Mouse (Mus musculus) hindbrain, embryonic 11.5 days (tissue): ENCODE results near the gene Acad10. TPM values are rescaled to one million over a fixed set of nuclear protein-coding genes. Genes with fewer than 3 reads are reported as not detected.
"Not testable (repeated sequence)": the region's sequence is repeated elsewhere in the genome, so short reads cannot be mapped to it uniquely, and the experiment has no call there.

Experiments used
- ATAC-seq: fragments of 200-750 bp; cut with Nextera tagmentation; 2 replicates; pipeline ENCODE4 v1.8.0; 2017; ENCODE audit warnings: mild to moderate bottlenecking, moderate TSS enrichment, moderate library complexity; ENCODE audit not compliant: low FRiP score
- DNase-seq: peaks from one replicate; pipeline ENCODE4 v3.0.0-alpha.2; 2015; ENCODE audit warnings: low spot score
- H3K27ac ChIP-seq: fragments of 300-500 bp; sonication (generic); 2 replicates; pipeline ENCODE4 v1.5.1; 2014; ENCODE audit warnings: mild to moderate bottlenecking, low read depth, low read length
- H3K27me3 ChIP-seq: fragments of 300-500 bp; sonication (generic); 2 replicates; pipeline ENCODE4 v1.6.1; 2014; ENCODE audit warnings: mild to moderate bottlenecking, low read length, moderate library complexity, mixed read lengths; ENCODE audit not compliant: control insufficient read depth, insufficient read depth
- H3K36me3 ChIP-seq: fragments of 300-500 bp; sonication (generic); 2 replicates; pipeline ENCODE4 v1.6.1; 2014; ENCODE audit warnings: mild to moderate bottlenecking, low read length, moderate library complexity, mixed read lengths; ENCODE audit not compliant: control insufficient read depth, insufficient read depth
- H3K4me1 ChIP-seq: fragments of 300-500 bp; sonication (generic); replicated peaks from 2 replicates; pipeline ENCODE4 v1.6.1; 2014; ENCODE audit warnings: low read length, mixed read lengths; ENCODE audit not compliant: control insufficient read depth, insufficient read depth
- H3K4me2 ChIP-seq: fragments of 300-500 bp; sonication (generic); replicated peaks from 2 replicates; pipeline ENCODE4 v1.6.1; 2014; ENCODE audit warnings: mild to moderate bottlenecking, low read depth, low read length
- H3K4me3 ChIP-seq: fragments of 300-500 bp; sonication (generic); 2 replicates; pipeline ENCODE4 v1.5.1; 2014; ENCODE audit warnings: low read depth, low read length
- H3K9ac ChIP-seq: fragments of 300-500 bp; sonication (generic); 2 replicates; pipeline ENCODE4 v1.6.1; 2014; ENCODE audit warnings: low read depth, low read length
- H3K9me3 ChIP-seq: fragments of 300-500 bp; sonication (generic); 2 replicates; pipeline ENCODE4 v1.6.1; 2016; ENCODE audit warnings: low read length; ENCODE audit not compliant: control insufficient read depth
- WGBS: fragments of 180-500 bp; shearing (Covaris S2); extraction: QIAGEN DNeasy Blood & Tissue Kit; methylation state at CpG from one replicate; pipeline ENCODE4 v1.1.7; 2014; 5-methylcytosine and 5-hydroxymethylcytosine counted together
- polyA plus RNA-seq: library from polyadenylated mRNA; unstranded; fragments of >200 nt; fragmentation: Nextera tagmentation; extraction: Ambion mirVana; gene quantifications from 2 replicates; pipeline ENCODE4 v1.2.1, GENCODE M21; 2014

Gene Acad10
- polyA plus RNA-seq, 1 experiment from 2014 or later = 2.1 TPM

DNA sequence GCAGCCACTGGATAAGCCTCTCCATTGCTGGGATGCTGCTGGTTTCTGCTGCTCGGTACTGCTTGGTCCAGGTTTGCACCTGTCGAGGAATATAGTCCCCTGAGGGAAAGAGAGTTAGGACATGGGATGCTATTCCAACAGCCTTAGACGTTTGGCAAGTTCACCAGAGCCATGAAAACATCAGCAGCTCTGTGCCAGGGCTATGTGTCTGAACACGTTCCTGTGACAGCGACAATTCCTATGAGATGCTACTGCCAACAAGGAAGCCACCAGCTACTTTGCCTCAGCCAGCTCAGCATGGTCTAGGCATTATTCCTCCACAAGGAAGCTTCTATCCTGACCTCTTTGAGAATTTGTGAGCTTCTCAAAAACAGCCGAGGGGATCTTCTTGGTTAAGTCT lies 23.0 kb downstream of the Acad10 start:
- no peak overlapping the region for H3K9ac ChIP-seq
- no peak overlapping the region for H3K27ac ChIP-seq
- no peaks in the 10 kb centered on the region for H3K27me3 ChIP-seq
- ATAC-seq (no peak), DNase-seq (no peak)
- H3K36me3 ChIP-seq = no peaks in the 10 kb centered on the region
- WGBS = 86% methylated on average over 6 of the region's 6 CpGs
- no peaks in the 10 kb centered on the region for H3K4me1 ChIP-seq
- no peak overlapping the region for H3K4me2 ChIP-seq
- H3K4me3 ChIP-seq = no peak overlapping the region
- H3K9me3 ChIP-seq = no peaks in the 10 kb centered on the region

DNA sequence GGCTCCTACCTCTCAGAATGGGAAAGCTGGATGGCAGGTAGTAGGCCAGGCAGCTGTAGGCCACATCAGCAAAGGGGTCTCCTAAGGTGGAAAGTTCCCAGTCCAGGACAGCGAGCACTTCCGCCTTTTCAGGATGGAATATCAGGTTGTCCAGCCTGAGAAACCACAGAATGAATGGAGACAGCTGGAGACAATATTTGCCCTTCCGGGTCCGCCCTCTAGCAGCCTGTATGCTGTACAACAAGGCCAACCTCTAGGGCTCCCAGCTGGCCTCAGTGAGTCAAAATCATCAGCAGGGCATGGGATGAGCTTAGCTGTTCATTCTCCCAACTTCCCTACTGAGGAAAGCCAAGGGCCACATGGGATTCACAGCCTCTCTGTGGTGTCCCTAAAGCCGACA lies 25.6 kb downstream of the Acad10 start:
- no peak overlapping the region for H3K4me2 ChIP-seq
- no peaks in the 10 kb centered on the region for H3K36me3 ChIP-seq
- DNase-seq (no peak), ATAC-seq (no peak)
- H3K4me3 ChIP-seq = no peak overlapping the region
- H3K27ac ChIP-seq = no peak overlapping the region
- WGBS = 89% methylated on average over 5 of the region's 5 CpGs
- no peaks in the 10 kb centered on the region for H3K9me3 ChIP-seq
- H3K27me3 ChIP-seq = no peaks in the 10 kb centered on the region
- no peak overlapping the region for H3K9ac ChIP-seq
- no peaks in the 10 kb centered on the region for H3K4me1 ChIP-seq

DNA sequence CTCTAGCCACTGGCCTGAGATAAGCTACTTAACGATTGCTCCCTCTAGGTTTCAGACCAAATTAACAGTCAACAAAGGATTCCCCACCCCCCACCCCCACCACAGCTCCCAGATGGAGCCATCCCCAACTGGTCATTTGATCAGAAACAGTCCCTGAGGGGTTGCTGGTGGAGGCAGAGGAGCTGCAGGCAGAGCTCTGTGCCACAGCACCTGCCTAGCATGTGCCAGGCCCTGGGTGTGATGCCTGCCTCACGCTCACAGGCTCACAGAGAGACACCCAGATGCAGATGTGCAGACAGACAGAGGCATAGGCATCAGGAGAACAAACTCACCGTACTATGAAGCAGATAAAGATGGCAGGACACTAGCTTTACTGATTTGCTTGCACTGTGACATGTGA lies 27.5 kb downstream of the Acad10 start:
- Histone ChIP-seq H3K4me2 (no peak overlapping the region), H3K9me3 (no peaks in the 10 kb centered on the region), H3K4me1 (no peaks in the 10 kb centered on the region), H3K9ac (no peak overlapping the region), H3K27ac (0 out of 2 replicates have a peak overlapping the region, but pooled peaks have one; percentile 0), H3K27me3 (no peaks in the 10 kb centered on the region), H3K36me3 (no peaks in the 10 kb centered on the region), H3K4me3 (no peak overlapping the region)
- DNase-seq = peak; percentile 10
- ATAC-seq = no peak
- 49% methylated on average over 3 of the region's 3 CpGs for WGBS

DNA sequence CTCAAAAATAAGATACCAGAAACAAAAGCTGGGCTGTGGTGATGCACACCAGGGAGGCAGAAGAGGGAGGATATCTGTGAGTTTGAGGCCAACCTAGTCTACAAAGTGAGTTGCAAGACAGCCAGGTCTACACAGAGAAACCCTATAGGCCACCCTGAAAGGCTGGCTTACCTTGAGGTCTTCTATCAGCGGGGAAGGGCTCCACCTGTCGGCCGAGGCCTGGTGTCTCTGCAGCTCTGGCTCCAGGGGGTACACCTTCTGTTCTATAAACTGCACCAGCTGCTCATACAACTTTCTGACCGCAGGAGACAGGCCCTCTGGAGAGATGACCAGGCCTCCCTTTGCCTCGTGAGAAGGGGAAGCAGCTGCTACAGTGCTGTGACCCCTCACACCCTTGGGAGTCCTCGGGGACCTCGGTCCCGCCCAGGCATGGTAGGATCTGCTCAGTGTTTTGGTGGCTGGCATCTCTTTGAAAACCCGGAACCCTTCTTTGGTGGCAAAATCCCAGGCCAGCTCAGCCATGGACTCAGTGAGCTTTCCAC lies 29.1 kb downstream of the Acad10 start:
- H3K36me3 ChIP-seq, H3K27me3 ChIP-seq, H3K4me2 ChIP-seq, H3K9me3 ChIP-seq, H3K27ac ChIP-seq, H3K4me3 ChIP-seq, DNase-seq, H3K4me1 ChIP-seq, ATAC-seq, H3K9ac ChIP-seq: not testable (repeated sequence)
- WGBS = 64% methylated on average over 7 of the region's 9 CpGs

DNA sequence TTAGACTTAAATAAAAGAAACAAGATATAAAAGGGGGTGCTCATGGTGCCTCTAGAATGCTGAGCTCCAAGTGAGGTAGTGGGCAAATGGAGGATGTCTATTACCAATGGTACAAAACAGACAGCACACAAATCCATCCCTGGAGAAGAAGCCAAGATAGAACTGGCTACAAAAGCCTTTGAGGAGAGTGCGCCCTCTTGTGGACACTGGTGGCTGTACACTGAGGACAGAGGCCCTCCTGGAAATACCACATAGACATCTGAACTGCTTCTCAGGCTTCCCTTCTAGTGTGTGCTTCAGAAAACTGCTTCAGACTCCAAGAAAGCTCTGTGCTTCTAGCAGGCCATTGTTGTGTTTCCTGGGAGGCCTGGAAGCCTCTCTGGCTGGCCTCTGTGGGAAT lies 32.4 kb downstream of the Acad10 start:
- Histone ChIP-seq H3K27me3 (no peaks in the 10 kb centered on the region), H3K4me1 (no peaks in the 10 kb centered on the region), H3K9me3 (no peaks in the 10 kb centered on the region), H3K4me2 (no peak overlapping the region), H3K36me3 (no peaks in the 10 kb centered on the region), H3K27ac (no peak overlapping the region), H3K4me3 (no peak overlapping the region), H3K9ac (no peak overlapping the region)
- ATAC-seq = no peak
- 0% methylated on average over 1 of the region's 1 CpGs for WGBS
- peak; percentile 79 for DNase-seq

DNA sequence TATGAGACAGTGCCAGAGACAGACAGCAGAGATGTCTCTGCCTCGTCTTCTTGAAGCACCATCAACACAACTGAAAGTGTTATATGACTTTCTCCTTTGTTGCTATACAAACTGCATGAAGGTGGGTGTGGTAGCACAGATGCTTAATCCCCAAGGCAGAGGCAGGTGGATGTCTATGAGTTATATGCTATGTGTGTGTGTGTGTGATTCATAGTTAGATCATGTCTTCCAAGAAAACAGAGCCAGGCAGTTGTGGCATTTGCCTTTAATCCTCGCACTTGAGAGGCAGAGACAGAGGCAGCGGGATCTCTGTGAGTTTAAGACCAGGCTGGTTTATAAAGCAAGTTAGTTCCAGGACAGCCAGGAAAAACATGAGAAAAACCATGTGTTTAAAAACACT lies 37.1 kb downstream of the Acad10 start:
- Histone ChIP-seq H3K9me3 (no peaks in the 10 kb centered on the region), H3K36me3 (no peaks in the 10 kb centered on the region), H3K4me2 (no peak overlapping the region), H3K4me1 (0 out of 2 replicates have a peak, but pooled peaks cover 2% of the 10 kb centered on the region), H3K9ac (no peak overlapping the region), H3K4me3 (no peak overlapping the region), H3K27ac (no peak overlapping the region), H3K27me3 (no peaks in the 10 kb centered on the region)
- WGBS = 84% methylated on average over 3 of the region's 3 CpGs
- DNase-seq (no peak), ATAC-seq (no peak)

DNA sequence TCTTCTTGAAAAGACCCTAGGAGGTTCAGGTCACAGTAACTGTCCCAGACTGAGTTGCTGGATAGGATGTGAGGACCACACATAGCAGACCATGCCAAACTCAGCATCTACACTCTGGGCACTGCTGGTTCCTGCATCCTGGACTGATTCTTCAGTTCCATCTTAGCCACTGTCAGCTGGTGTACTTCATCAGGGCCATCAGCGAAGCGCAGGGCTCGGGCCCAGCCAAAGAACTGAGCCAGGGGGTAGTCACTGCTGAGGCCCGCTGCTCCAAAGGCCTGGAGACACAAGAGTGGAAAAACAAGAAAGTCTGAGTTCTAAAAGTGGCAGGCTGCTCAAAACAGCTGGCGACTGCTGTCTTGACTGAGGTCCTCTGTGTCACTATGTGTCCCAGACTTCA lies 39.2 kb downstream of the Acad10 start:
- Histone ChIP-seq H3K9ac (no peak overlapping the region), H3K27ac (no peak overlapping the region), H3K36me3 (no peaks in the 10 kb centered on the region), H3K9me3 (no peaks in the 10 kb centered on the region), H3K4me2 (no peak overlapping the region), H3K27me3 (no peaks in the 10 kb centered on the region), H3K4me3 (no peak overlapping the region), H3K4me1 (0 out of 2 replicates have a peak, but pooled peaks cover 2% of the 10 kb centered on the region)
- DNase-seq (no peak), ATAC-seq (no peak)
- 94% methylated on average over 5 of the region's 5 CpGs for WGBS

DNA sequence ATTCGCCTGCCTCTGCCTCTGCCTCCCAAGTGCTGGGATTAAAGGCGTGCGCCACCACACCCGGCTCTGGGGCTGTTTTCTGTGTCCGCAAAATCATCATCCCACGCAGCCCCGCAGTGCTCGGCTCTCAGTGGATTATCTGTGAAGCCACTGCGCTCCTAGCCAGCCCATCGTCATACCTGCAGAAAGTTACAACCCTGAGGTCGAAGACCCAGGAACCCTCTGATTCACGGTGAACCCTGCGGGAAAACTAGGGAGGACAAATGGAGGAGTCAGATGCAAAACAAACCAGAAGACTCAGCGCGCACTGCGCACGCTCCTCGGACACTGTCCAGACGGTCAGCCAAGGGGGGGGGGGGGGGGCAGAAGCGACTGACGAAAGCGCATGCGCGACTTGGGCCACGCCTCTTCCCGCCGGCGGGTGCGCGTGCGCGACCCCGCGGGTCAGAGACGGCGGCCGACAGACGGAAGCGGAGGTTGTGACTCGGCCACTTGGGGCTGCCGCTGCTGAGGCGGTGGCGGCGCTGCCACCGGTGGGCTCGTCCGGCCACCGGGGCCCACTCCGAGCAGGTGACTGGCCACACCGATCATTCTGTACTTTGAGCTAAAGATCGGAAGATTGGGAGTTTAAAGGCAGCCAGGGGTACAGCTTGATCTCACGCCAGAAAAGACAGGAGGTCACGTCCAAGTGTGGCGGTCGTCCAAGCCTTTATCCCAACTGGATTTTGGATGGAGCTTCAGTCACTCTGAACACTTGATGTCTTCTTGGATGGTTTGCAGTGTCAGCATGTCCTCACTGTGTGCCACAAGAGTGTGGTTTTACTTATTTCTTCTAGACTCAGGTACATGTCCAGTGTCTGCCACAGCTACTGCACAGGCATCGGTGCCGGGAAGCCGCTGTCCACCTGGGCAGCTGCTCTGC lies 41.5 kb downstream of the Acad10 start, which contains the start of gene Acad12:
Acad12 (minus strand) TSS at position 347 of the 922 bp plus-strand sequence.
- H3K9me3 ChIP-seq = no peaks in the 10 kb centered on the region
- no peaks in the 10 kb centered on the region for H3K27me3 ChIP-seq

More for the DNA sequence above, 41.5 kb downstream of the Acad10 start, which contains the start of gene Acad12:
- Histone ChIP-seq H3K4me1 (0 out of 2 replicates have a peak, but pooled peaks cover 2% of the 10 kb centered on the region), H3K4me3 (peak within 1 kb of the TSS; percentile 65), H3K4me2 (peak within 1 kb of the TSS; percentile 80), H3K36me3 (no peaks in the 10 kb centered on the region), H3K9ac (peak within 1 kb of the TSS; percentile 84), H3K27ac (peak within 1 kb of the TSS; percentile 79)
- DNase-seq (peak; percentile 96), ATAC-seq (peak; percentile 92)
- 2% methylated on average over 52 of the region's 58 CpGs for WGBS
